Comparison of ENCODE assay signal across 8 mouse cellular contexts in genomic region chr6:57535386-57535936, GRCm38 (mm10). TPM values are rescaled to one million over a fixed set of nuclear protein-coding genes. Genes with fewer than 3 reads are reported as not detected.
A peak's percentile ranks its signal among the peaks of the same experiment; 100 is the strongest.
DNase-seq lines count a peak whose midpoint lies in the region; ATAC-seq and TF ChIP-seq lines count a peak whose summit lies in the region.

Ppm1k (minus strand) TSS chr6:57535468.

- under 1% methylated on average over 24 of the region's 24 CpGs for WGBS in cerebellum, adult 2 months
- WGBS in forebrain, postnatal 0 days, result 1% methylated on average over 24 of the region's 24 CpGs
- WGBS in lung, embryonic 15.5 days, result under 1% methylated on average over 24 of the region's 24 CpGs

- H3K4me2 ChIP-seq in forebrain, postnatal 0 days (ENCODE audit: low read depth), result peak within 1 kb of the TSS; percentile 78
- H3K4me2 ChIP-seq in lung, embryonic 15.5 days, result peak within 1 kb of the TSS; percentile 65

- H3K9ac ChIP-seq in MEL (ENCODE audit: control insufficient read depth, low read depth, low read length, poor library complexity, severe bottlenecking), result peak within 1 kb of the TSS; percentile 66
- H3K9ac ChIP-seq in forebrain, postnatal 0 days, result peak within 1 kb of the TSS; percentile 74
- H3K9ac ChIP-seq in lung, embryonic 15.5 days, result peak within 1 kb of the TSS; percentile 49

- TF ChIP-seq RAD21 in MEL (IDR thresholded peaks at IDR 0.05; ENCODE audit: low read depth, low read length), result no peak

- TF ChIP-seq CTCF in MEL (IDR thresholded peaks at IDR 0.05 in 2 of 3, conservative IDR thresholded peaks at IDR 0.05 in 1 of 3; ENCODE audit: control insufficient read depth in 1 of 3, insufficient read depth in 1 of 3, low read depth in 2 of 3, low read length in 3 of 3, poor library complexity in 1 of 3, severe bottlenecking in 1 of 3), result no peak
- no peak for TF ChIP-seq CTCF in cerebellum, adult 2 months (IDR thresholded peaks at IDR 0.05; ENCODE audit: borderline replicate concordance, insufficient read depth, low read depth, low read length)
- TF ChIP-seq CTCF in forebrain, postnatal 0 days (IDR thresholded peaks at IDR 0.05; ENCODE audit: low read depth), result no peak

- no peaks in the 10 kb centered on the region for H3K9me3 ChIP-seq in MEL (replicated peaks; ENCODE audit: insufficient read depth, low read length)
- no peaks in the 10 kb centered on the region for H3K9me3 ChIP-seq in forebrain, postnatal 0 days (ENCODE audit: low read length)
- H3K9me3 ChIP-seq in lung, embryonic 15.5 days, result no peaks in the 10 kb centered on the region

- peaks cover 0 to 19% of the 10 kb centered on the region in 2 experiments; a peak in 2 of 4 replicates for H3K36me3 ChIP-seq in MEL (ENCODE audit: control insufficient read depth in 1 of 2, insufficient read depth in 2 of 2, low read length in 2 of 2)
- no peaks in the 10 kb centered on the region for H3K36me3 ChIP-seq in forebrain, postnatal 0 days (ENCODE audit: insufficient read depth)
- no peaks in the 10 kb centered on the region for H3K36me3 ChIP-seq in lung, embryonic 15.5 days

- H3K4me3 ChIP-seq in MEL (ENCODE audit: control insufficient read depth in 1 of 2, insufficient read depth in 1 of 2, low read depth in 2 of 2, low read length in 2 of 2), result peak within 1 kb of the TSS; percentile 75 to 83
- peak within 1 kb of the TSS; percentile 88 for H3K4me3 ChIP-seq in cerebellum, adult 2 months (replicated peaks; ENCODE audit: insufficient read depth, low read depth, low read length)
- H3K4me3 ChIP-seq in forebrain, postnatal 0 days (ENCODE audit: low read depth, low read length), result peak within 1 kb of the TSS; percentile 74
- H3K4me3 ChIP-seq in lung, embryonic 15.5 days, result peak within 1 kb of the TSS; percentile 53

- peak in 1 of 2 experiments; percentile 63; a peak in 2 of 4 replicates for TF ChIP-seq POLR2A in MEL (IDR thresholded peaks at IDR 0.05; ENCODE audit: control insufficient read depth in 1 of 2, insufficient read depth in 1 of 2, low read depth in 1 of 2, low read length in 2 of 2, poor library complexity in 1 of 2)
- peak; percentile 52; the same call in 1 of the 2 replicates for TF ChIP-seq POLR2A in cerebellum, adult 2 months (IDR thresholded peaks at IDR 0.05; ENCODE audit: borderline replicate concordance, insufficient read depth, low read length)

- H3K27me3 ChIP-seq in MEL (ENCODE audit: control insufficient read depth in 1 of 2, insufficient read depth in 2 of 2, low read length in 2 of 2), result no peaks in the 10 kb centered on the region
- H3K27me3 ChIP-seq in cerebellum, adult 2 months (ENCODE audit: control insufficient read depth, insufficient read depth, low read length), result no peaks in the 10 kb centered on the region
- H3K27me3 ChIP-seq in forebrain, postnatal 0 days (ENCODE audit: insufficient read depth, low read length), result no peaks in the 10 kb centered on the region
- H3K27me3 ChIP-seq in lung, embryonic 15.5 days, result no peaks in the 10 kb centered on the region

- DNase-seq in MEL (ENCODE audit: low read depth, low spot score), result peak; percentile 98
- peak; percentile 97 to 99 for DNase-seq in cerebellum, adult 2 months
- peak; percentile 98 for DNase-seq in forebrain, postnatal 0 days
- DNase-seq in heart, postnatal 4 days, result peak; percentile 99
- peak; percentile 99 for DNase-seq in layer of hippocampus, adult 8-10 months (ENCODE audit: low spot score in 2 of 2)
- peak; percentile 99 for DNase-seq in ovary, adult 18-20 months (ENCODE audit: low spot score)
- peak; percentile 98 for DNase-seq in thymus, postnatal 0 days (ENCODE audit: low spot score)

- peak; percentile 98 for ATAC-seq in forebrain, postnatal 0 days
- ATAC-seq in lung, embryonic 15.5 days (ENCODE audit: borderline replicate concordance, extremely low read depth, low FRiP score, low TSS enrichment), result peak; percentile 99

- no peaks in the 10 kb centered on the region for H3K79me2 ChIP-seq in MEL (ENCODE audit: control insufficient read depth, insufficient read depth, low read length, poor library complexity)

- H3K4me1 ChIP-seq in MEL (ENCODE audit: control insufficient read depth in 1 of 2, insufficient read depth in 2 of 2, low read length in 2 of 2), result peaks cover 7 to 14% of the 10 kb centered on the region in 2 experiments
- H3K4me1 ChIP-seq in cerebellum, adult 2 months (ENCODE audit: control insufficient read depth, insufficient read depth, low read length), result peaks cover 3% of the 10 kb centered on the region; the same call in 1 of the 2 replicates
- no peaks in the 10 kb centered on the region for H3K4me1 ChIP-seq in forebrain, postnatal 0 days (ENCODE audit: insufficient read depth)
- H3K4me1 ChIP-seq in lung, embryonic 15.5 days, result peaks cover 9% of the 10 kb centered on the region; the same call in 1 of the 2 replicates

- peak in 1 of 2 experiments; percentile 3; a peak in 1 of 4 replicates for TF ChIP-seq EP300 in MEL (IDR thresholded peaks at IDR 0.05; ENCODE audit: low read depth in 1 of 2, low read length in 2 of 2)

- H3K27ac ChIP-seq in MEL (ENCODE audit: control insufficient read depth, low read depth, low read length), result peak within 1 kb of the TSS; percentile 58
- peak within 1 kb of the TSS; percentile 68 for H3K27ac ChIP-seq in cerebellum, adult 2 months (ENCODE audit: insufficient read depth, low read length)
- peak within 1 kb of the TSS; percentile 80 for H3K27ac ChIP-seq in forebrain, postnatal 0 days (ENCODE audit: low read depth, low read length)
- H3K27ac ChIP-seq in lung, embryonic 15.5 days, result peak within 1 kb of the TSS; percentile 92

TF ChIP-seq in MEL, 35 proteins besides CTCF, POLR2A, EP300 and RAD21:
- TF ChIP-seq NELFE (IDR thresholded peaks at IDR 0.05; ENCODE audit: low read depth, low read length), result no peak
- no peak for TF ChIP-seq MAFK (IDR thresholded peaks at IDR 0.05; ENCODE audit: borderline replicate concordance, low read depth, low read length)
- peak; percentile 82 for TF ChIP-seq ETS1 (IDR thresholded peaks at IDR 0.05; ENCODE audit: low read depth, low read length)
- no peak for TF ChIP-seq POLR2AphosphoS2 (IDR thresholded peaks at IDR 0.05; ENCODE audit: low read length)
- TF ChIP-seq RCOR1 (IDR thresholded peaks at IDR 0.05; ENCODE audit: low read depth, low read length), result 0 out of 2 replicates have a peak, but pooled peaks have one; percentile 29
- TF ChIP-seq MEF2A (IDR thresholded peaks at IDR 0.05; ENCODE audit: extremely low read depth, insufficient replicate concordance, low read depth, low read length, poor library complexity, severe bottlenecking), result no peak
- no peak for TF ChIP-seq POLR2AphosphoS5 (IDR thresholded peaks at IDR 0.05; ENCODE audit: borderline replicate concordance, low read depth, low read length)
- no peak for TF ChIP-seq CHD1 (IDR thresholded peaks at IDR 0.05; ENCODE audit: low read depth, low read length)
- peak; percentile 66 for TF ChIP-seq SIN3A (IDR thresholded peaks at IDR 0.05; ENCODE audit: low read length)
- TF ChIP-seq CHD2 (IDR thresholded peaks at IDR 0.05; ENCODE audit: low read length), result peak; percentile 73
- no peak for TF ChIP-seq ZMIZ1 (IDR thresholded peaks at IDR 0.05; ENCODE audit: low read depth, low read length)
- TF ChIP-seq KAT2A (conservative IDR thresholded peaks at IDR 0.05; ENCODE audit: low read depth, low read length), result no peak
- peak; percentile 64; the same call in 1 of the 2 replicates for TF ChIP-seq E2F4 (IDR thresholded peaks at IDR 0.05; ENCODE audit: borderline replicate concordance, low read depth, low read length)
- no peak for TF ChIP-seq UBTF (IDR thresholded peaks at IDR 0.05; ENCODE audit: borderline replicate concordance, insufficient read depth, low read depth, low read length)
- TF ChIP-seq TBP (IDR thresholded peaks at IDR 0.05; ENCODE audit: low read depth, low read length), result peak; percentile 38; the same call in 1 of the 2 replicates
- no peak; the same call in 1 of the 2 replicates for TF ChIP-seq TCF12 (IDR thresholded peaks at IDR 0.05; ENCODE audit: low read depth, low read length)
- TF ChIP-seq MAX (IDR thresholded peaks at IDR 0.05; ENCODE audit: low read length), result peak; percentile 51; the same call in 1 of the 2 replicates
- TF ChIP-seq TAL1 (IDR thresholded peaks at IDR 0.05; ENCODE audit: low read length), result no peak
- TF ChIP-seq GATA1 (IDR thresholded peaks at IDR 0.05; ENCODE audit: low read depth, low read length), result peak; percentile 33; the same call in 1 of the 2 replicates
- peak; percentile 84 for TF ChIP-seq MXI1 (IDR thresholded peaks at IDR 0.05; ENCODE audit: low read depth, low read length)
- no peak for TF ChIP-seq GABPA (IDR thresholded peaks at IDR 0.05; ENCODE audit: low read depth, low read length)
- TF ChIP-seq USF1 (IDR thresholded peaks at IDR 0.05; ENCODE audit: low read depth, low read length), result no peak
- no peak for TF ChIP-seq ZKSCAN1 (IDR thresholded peaks at IDR 0.05; ENCODE audit: low read depth, low read length)
- peak; percentile 66 for TF ChIP-seq HCFC1 (IDR thresholded peaks at IDR 0.05; ENCODE audit: low read depth, low read length)
- no peak for TF ChIP-seq MYC (IDR thresholded peaks at IDR 0.05; ENCODE audit: low read depth, low read length)
- TF ChIP-seq NRF1 (IDR thresholded peaks at IDR 0.05; ENCODE audit: insufficient read depth, low read depth, low read length, poor library complexity, severe bottlenecking), result no peak
- peak; percentile 97 for TF ChIP-seq ZNF384 (IDR thresholded peaks at IDR 0.05; ENCODE audit: low read depth, low read length)
- no peak for TF ChIP-seq SMC3 (IDR thresholded peaks at IDR 0.05; ENCODE audit: low read depth, low read length)

RNA-seq across cellular contexts. Expression of gene Ppm1k, which starts in this region (rescaled TPM):
- 1.5 and 2.1 TPM in 2 replicates for total RNA-seq in MEL (2012; rRNA removed)
- polyA plus RNA-seq in MEL (2012; ENCODE audit: insufficient read depth in 1 of 2, insufficient read length in 2 of 2, low read depth in 1 of 2, low replicate concordance in 2 of 2, missing spikeins in 1 of 2), result 1 to 10 TPM in 1 of 2 experiments, not detected in 1; 1.3 TPM
- polyA plus RNA-seq in cerebellum, adult 2 months (2012; rRNA removed), result 20.7 and 21.8 TPM in 2 replicates
- 13.6 and 15.8 TPM in 2 replicates for total RNA-seq in forebrain, postnatal 0 days (2014; rRNA removed)
- polyA plus RNA-seq in forebrain, postnatal 0 days (2015; fragmentation: Nextera tagmentation; extraction: Ambion mirVana), result 3.3 and 5.7 TPM in 2 replicates
- 10 to 100 TPM; 14.7 to 18.8 TPM for total RNA-seq in heart, postnatal 4 days (2021)
- 10 to 100 TPM; 71.1 to 92.2 (median 79.2) TPM for total RNA-seq in layer of hippocampus, adult 8-10 months (2022)
- polyA plus RNA-seq in lung, embryonic 15.5 days (2015; fragmentation: Nextera tagmentation; extraction: Ambion mirVana), result 5.9 and 6.4 TPM in 2 replicates
- 8.3 and 8.5 TPM in 2 replicates for polyA plus RNA-seq in thymus, postnatal 0 days (2015; fragmentation: Nextera tagmentation; extraction: Ambion mirVana)

Comparison
In these comparisons a context has a peak if more than half of its experiments do, and no peak if none do; other contexts are left out.
1. Peak in every context shown above with its lines: DNase-seq, ATAC-seq, H3K4me3 ChIP-seq and H3K27ac ChIP-seq.